In the genomic region with DNA sequence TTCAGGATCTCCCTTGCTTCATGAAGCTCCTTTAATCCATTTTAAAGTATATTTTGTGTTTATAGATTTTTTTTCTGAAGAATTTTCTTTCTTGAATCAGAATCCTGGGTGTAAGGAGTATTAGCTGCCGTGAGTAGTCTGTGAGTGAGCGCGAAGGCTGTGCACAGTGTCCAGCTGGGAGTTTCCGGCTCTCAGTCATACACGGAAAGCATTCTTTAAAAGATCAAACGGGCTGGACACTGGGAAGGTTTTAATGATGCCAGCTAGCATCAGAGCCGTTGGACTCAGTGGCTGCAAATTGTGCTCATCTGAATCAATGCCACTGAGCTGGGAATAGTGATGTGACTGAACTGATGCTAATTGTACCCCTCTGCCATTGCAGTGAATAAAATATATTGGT, we compare ENCODE assay signal across 14 mouse cellular contexts.
DNase-seq lines count a peak whose midpoint lies in the region; ATAC-seq and TF ChIP-seq lines count a peak whose summit lies in the region.
"Had no signal": no experiment of that assay in that cellular context is flagged by ENCODE, and none has a peak within 500 bp of the region (broad histone marks: within the 10 kb centered on the region; RNA-seq: fewer than 3 reads in every experiment).

No protein-coding gene starts in this region.

- ATAC-seq in forebrain, postnatal 0 days: peak; percentile 63; the same call in 1 of the 2 replicates
- peak; percentile 77 for ATAC-seq in midbrain, embryonic 15.5 days (replicated peaks)
- no peak for ATAC-seq in erythroid progenitor cell, adult 5-6 weeks (replicated peaks; ENCODE audit: low FRiP score, poor library complexity, severe bottlenecking)

- H3K4me1 ChIP-seq in forebrain, postnatal 0 days (ENCODE audit: insufficient read depth): no peaks in the 10 kb centered on the region; the same call in 1 of the 2 replicates
- H3K4me1 ChIP-seq in midbrain, embryonic 15.5 days: peaks cover 24% of the 10 kb centered on the region
- H3K4me1 ChIP-seq: megakaryocyte, embryonic 14.5 days had no signal

- no peak overlapping the region for H3K27ac ChIP-seq in forebrain, postnatal 0 days (ENCODE audit: low read depth, low read length)
- peak overlapping the region; percentile 62 for H3K27ac ChIP-seq in midbrain, embryonic 15.5 days
- H3K27ac ChIP-seq: kidney, embryonic 15.5 days; liver, embryonic 14.5 days had no signal

- H3K27me3 ChIP-seq in forebrain, postnatal 0 days (ENCODE audit: insufficient read depth, low read length): no peaks in the 10 kb centered on the region
- H3K27me3 ChIP-seq in midbrain, embryonic 15.5 days (replicated peaks): no peaks in the 10 kb centered on the region
- H3K27me3 ChIP-seq: kidney, embryonic 15.5 days; megakaryocyte, embryonic 14.5 days had no signal

- WGBS in forebrain, postnatal 0 days: 11% methylated on average over 7 of the region's 7 CpGs
- 16% methylated on average over 7 of the region's 7 CpGs for WGBS in midbrain, embryonic 15.5 days

- no peaks in the 10 kb centered on the region for H3K36me3 ChIP-seq in forebrain, postnatal 0 days (ENCODE audit: insufficient read depth)
- no peaks in the 10 kb centered on the region for H3K36me3 ChIP-seq in midbrain, embryonic 15.5 days (replicated peaks)
- H3K36me3 ChIP-seq: kidney, embryonic 15.5 days had no signal

- no peak overlapping the region for H3K9ac ChIP-seq in forebrain, postnatal 0 days
- H3K9ac ChIP-seq in midbrain, embryonic 15.5 days: no peak overlapping the region
- H3K9ac ChIP-seq: kidney, embryonic 15.5 days; liver, embryonic 14.5 days had no signal

- no peak overlapping the region for H3K4me3 ChIP-seq in forebrain, postnatal 0 days (ENCODE audit: low read depth, low read length)
- no peak overlapping the region for H3K4me3 ChIP-seq in midbrain, embryonic 15.5 days
- H3K4me3 ChIP-seq: kidney, embryonic 15.5 days; megakaryocyte, embryonic 14.5 days had no signal

- TF ChIP-seq CTCF in forebrain, postnatal 0 days (IDR thresholded peaks at IDR 0.05; ENCODE audit: low read depth): no peak

- no peaks in the 10 kb centered on the region for H3K9me3 ChIP-seq in forebrain, postnatal 0 days (ENCODE audit: low read length)
- no peaks in the 10 kb centered on the region for H3K9me3 ChIP-seq in midbrain, embryonic 15.5 days
- H3K9me3 ChIP-seq: kidney, embryonic 15.5 days; megakaryocyte, embryonic 14.5 days had no signal

- peak; percentile 36 to 48 for DNase-seq in cerebellum, postnatal 10 days
- no peak for DNase-seq in cerebellum, adult 8-10 months
- peak; percentile 3 for DNase-seq in left cerebral cortex, postnatal 4 days
- no peak for DNase-seq in left cerebral cortex, adult 9 months (ENCODE audit: low spot score in 2 of 2)
- DNase-seq in forebrain, postnatal 0 days: no peak
- no peak for DNase-seq in lung, postnatal 14 days
- DNase-seq: heart, postnatal 14 days; layer of hippocampus, postnatal 36 days; thymus, postnatal 14 days had no signal

- intact Hi-C loops in left cerebral cortex, postnatal 4 days (cut with DNase I): no loop called here

- no peak overlapping the region for H3K4me2 ChIP-seq in forebrain, postnatal 0 days (ENCODE audit: low read depth)
- peak overlapping the region; percentile 15; the same call in 1 of the 2 replicates for H3K4me2 ChIP-seq in midbrain, embryonic 15.5 days
- H3K4me2 ChIP-seq: kidney, embryonic 15.5 days had no signal

Comparison
In these comparisons a context has a peak if more than half of its experiments do, and no peak if none do; other contexts are left out.
1. DNase-seq: peak in cerebellum, postnatal 10 days (2 of 2) and left cerebral cortex, postnatal 4 days (single experiment); none in cerebellum, adult 8-10 months (single experiment), left cerebral cortex, adult 9 months (0 of 2), forebrain, postnatal 0 days (single experiment) and lung, postnatal 14 days (single experiment).